Mouse (Mus musculus): ENCODE results near the gene Iqch. TPM values are rescaled to one million over a fixed set of nuclear protein-coding genes. Genes with fewer than 3 reads are reported as not detected.

Gene Iqch
- total and polyA plus RNA-seq, 3 experiments = 0.06 TPM; not detected in 2

DNA sequence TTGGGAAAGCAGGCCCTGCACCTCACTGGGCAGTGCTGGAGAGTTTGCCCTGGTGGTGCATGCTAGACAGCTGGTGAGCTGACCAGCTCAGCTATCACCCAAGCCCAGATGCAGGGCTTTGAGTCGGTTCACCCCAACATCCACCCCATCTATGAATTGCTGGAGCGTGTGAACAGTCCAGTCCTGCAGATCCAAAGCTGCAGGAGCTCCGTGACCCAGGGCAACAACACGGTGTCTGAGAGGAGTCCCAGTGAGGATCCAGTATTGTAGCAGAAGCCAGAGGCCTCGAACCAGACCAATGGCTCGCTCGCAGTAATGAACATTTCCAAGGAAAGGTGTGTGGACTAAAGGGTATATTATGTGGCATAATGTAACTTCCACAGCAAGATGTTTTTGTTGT is 61.0 kb downstream of the Iqch start:
- no peak overlapping the region for H3K9ac ChIP-seq (ENCODE audit: low read depth, low read length)
- TF ChIP-seq CTCF (IDR thresholded peaks at IDR 0.05) = no peak
- TF ChIP-seq POLR2A (IDR thresholded peaks at IDR 0.05; ENCODE audit: insufficient read depth, low read depth, low read length) = no peak
- TF ChIP-seq EP300 (IDR thresholded peaks at IDR 0.05; ENCODE audit: insufficient read depth, low read depth, low read length) = no peak
- H3K27ac ChIP-seq = no peak overlapping the region
- no peaks in the 10 kb centered on the region for H3K27me3 ChIP-seq (ENCODE audit: control insufficient read depth, insufficient read depth, low read length)
- 85% methylated on average over 7 of the region's 7 CpGs for WGBS
- H3K4me3 ChIP-seq = no peak overlapping the region
- H3K79me2 ChIP-seq (replicated peaks; ENCODE audit: control insufficient read depth, insufficient read depth, low read length) = no peaks in the 10 kb centered on the region
- no peaks in the 10 kb centered on the region for H3K36me3 ChIP-seq (ENCODE audit: control insufficient read depth, insufficient read depth, low read length)
- intact Hi-C loops (cut with DNase I) = no loop called here
- no peaks in the 10 kb centered on the region for H3K4me1 ChIP-seq (ENCODE audit: control insufficient read depth, insufficient read depth, low read length)
- DNase-seq = no peak

DNA sequence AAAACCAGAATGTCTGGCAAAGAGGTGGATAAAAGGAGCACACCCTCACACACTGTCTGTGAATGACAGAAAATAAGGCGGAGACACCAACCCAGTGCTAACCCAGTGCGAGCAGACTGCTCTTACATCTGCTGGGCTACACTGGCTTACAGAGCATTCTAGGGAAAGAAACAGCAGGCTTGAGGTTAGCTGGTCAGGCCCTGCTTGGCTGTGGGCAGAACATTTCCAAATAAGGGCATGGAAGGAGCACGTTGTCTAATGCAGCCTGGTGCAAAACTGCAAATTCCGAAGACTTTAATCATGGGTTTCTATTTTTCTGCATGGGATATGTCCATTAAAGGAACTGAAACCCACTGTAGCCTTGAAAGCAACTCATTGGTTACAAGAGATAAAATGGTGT is 64.8 kb downstream of the Iqch start:
- Histone ChIP-seq H3K27me3 (ENCODE audit: control insufficient read depth, insufficient read depth, low read length) (no peaks in the 10 kb centered on the region), H3K9ac (ENCODE audit: low read depth, low read length) (no peak overlapping the region), H3K36me3 (ENCODE audit: control insufficient read depth, insufficient read depth, low read length) (no peaks in the 10 kb centered on the region), H3K79me2 (replicated peaks; ENCODE audit: control insufficient read depth, insufficient read depth, low read length) (no peaks in the 10 kb centered on the region), H3K27ac (no peak overlapping the region), H3K4me3 (no peak overlapping the region), H3K4me1 (ENCODE audit: control insufficient read depth, insufficient read depth, low read length) (no peaks in the 10 kb centered on the region)
- intact Hi-C loops (cut with DNase I) = no loop called here
- no peak for TF ChIP-seq POLR2A (IDR thresholded peaks at IDR 0.05; ENCODE audit: insufficient read depth, low read depth, low read length)
- no peak for TF ChIP-seq CTCF (IDR thresholded peaks at IDR 0.05)
- TF ChIP-seq EP300 (IDR thresholded peaks at IDR 0.05; ENCODE audit: insufficient read depth, low read depth, low read length) = no peak
- 82% methylated on average over 4 of the region's 4 CpGs for WGBS
- no peak for DNase-seq

DNA sequence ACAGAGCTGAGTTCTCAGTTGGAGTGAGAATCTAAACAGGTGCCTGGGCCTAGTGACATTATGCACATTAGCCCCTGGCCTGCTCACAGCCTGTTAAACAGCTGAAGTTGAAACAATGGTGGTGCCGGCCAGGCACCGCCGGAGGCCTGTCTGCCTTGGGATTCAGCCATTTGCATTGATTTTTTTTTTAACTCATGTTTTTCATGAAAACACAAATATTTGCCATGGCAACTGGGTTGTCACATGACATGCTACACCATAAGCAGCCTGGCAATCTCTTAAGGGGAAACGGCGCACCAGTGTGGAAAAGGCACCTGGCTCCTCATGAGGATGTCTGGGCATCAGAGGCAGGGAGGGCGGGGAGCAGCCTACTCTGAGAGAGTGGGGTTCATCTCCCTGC is 67.3 kb downstream of the Iqch start:
- no peak for DNase-seq
- Histone ChIP-seq H3K27me3 (ENCODE audit: control insufficient read depth, insufficient read depth, low read length) (no peaks in the 10 kb centered on the region), H3K9ac (ENCODE audit: low read depth, low read length) (no peak overlapping the region), H3K27ac (no peak overlapping the region), H3K4me3 (no peak overlapping the region), H3K36me3 (ENCODE audit: control insufficient read depth, insufficient read depth, low read length) (no peaks in the 10 kb centered on the region), H3K4me1 (ENCODE audit: control insufficient read depth, insufficient read depth, low read length) (no peaks in the 10 kb centered on the region), H3K79me2 (replicated peaks; ENCODE audit: control insufficient read depth, insufficient read depth, low read length) (no peaks in the 10 kb centered on the region)
- intact Hi-C loops (cut with DNase I) = no loop called here
- TF ChIP-seq POLR2A (IDR thresholded peaks at IDR 0.05; ENCODE audit: insufficient read depth, low read depth, low read length) (no peak), EP300 (IDR thresholded peaks at IDR 0.05; ENCODE audit: insufficient read depth, low read depth, low read length) (no peak), CTCF (IDR thresholded peaks at IDR 0.05) (no peak)
- WGBS = 73% methylated on average over 6 of the region's 6 CpGs

DNA sequence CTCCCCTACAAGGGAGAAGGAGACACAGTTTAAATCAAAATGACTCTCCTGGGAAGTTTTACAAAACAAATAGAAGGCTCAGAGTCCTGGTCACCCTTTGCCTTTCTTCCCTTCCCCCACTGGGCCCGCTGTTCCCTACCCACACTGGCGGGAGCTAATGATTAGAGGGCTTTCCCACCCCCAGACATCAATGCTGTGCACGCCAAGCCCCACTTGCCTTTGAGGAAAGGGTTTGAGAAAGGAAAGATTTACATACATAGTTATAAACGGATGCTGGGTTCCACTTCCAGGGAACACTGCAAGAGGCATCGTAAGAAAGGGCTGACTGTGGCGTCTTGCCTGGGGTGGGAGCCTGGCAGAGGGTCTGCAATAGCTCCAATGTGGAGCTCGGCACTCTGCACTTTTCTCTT is 67.9 kb downstream of the Iqch start:
- intact Hi-C loops (cut with DNase I) = no loop called here
- TF ChIP-seq POLR2A (IDR thresholded peaks at IDR 0.05; ENCODE audit: insufficient read depth, low read depth, low read length) (no peak), EP300 (IDR thresholded peaks at IDR 0.05; ENCODE audit: insufficient read depth, low read depth, low read length) (no peak), CTCF (IDR thresholded peaks at IDR 0.05) (no peak)
- no peak overlapping the region for H3K27ac ChIP-seq
- WGBS = 74% methylated on average over 7 of the region's 7 CpGs
- no peaks in the 10 kb centered on the region for H3K27me3 ChIP-seq (ENCODE audit: control insufficient read depth, insufficient read depth, low read length)
- no peak for DNase-seq
- no peaks in the 10 kb centered on the region for H3K36me3 ChIP-seq (ENCODE audit: control insufficient read depth, insufficient read depth, low read length)
- H3K9ac ChIP-seq (ENCODE audit: low read depth, low read length) = no peak overlapping the region
- H3K4me3 ChIP-seq = no peak overlapping the region
- H3K79me2 ChIP-seq (replicated peaks; ENCODE audit: control insufficient read depth, insufficient read depth, low read length) = no peaks in the 10 kb centered on the region
- no peaks in the 10 kb centered on the region for H3K4me1 ChIP-seq (ENCODE audit: control insufficient read depth, insufficient read depth, low read length)

DNA sequence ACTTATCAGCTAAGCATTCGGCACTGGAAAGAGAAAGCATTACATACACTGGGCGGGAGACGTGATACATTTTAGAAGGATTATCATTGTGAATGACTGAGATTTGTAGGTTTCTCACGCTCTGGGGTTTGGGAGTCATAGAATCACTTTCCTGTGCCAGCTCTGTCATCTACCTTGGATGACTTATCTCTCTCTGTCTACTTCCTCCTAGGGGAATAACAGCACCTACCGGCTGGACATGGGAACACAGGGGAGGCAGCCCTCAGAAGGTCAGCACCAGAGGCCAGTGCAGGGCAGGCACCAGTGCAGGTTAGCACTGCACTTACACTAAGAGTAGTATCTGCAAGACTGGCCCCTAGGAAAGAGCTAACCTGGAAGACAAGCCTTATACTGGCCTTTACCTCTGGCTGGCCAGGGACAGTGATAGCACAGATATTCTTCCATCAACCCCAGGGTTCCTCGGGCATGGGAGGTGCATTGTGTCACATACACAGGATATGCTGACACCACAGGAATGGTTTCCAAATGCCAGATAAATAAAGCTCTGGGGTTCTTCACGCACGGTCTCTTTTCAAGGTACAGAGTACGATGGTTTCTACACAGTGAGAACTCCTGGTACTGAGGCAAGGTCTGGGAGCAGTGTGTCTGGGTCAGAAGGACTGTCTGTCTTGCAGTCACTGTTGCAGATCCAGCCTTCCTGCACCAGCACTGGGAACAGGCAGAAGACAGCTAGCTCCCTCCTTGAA is 69.2 kb downstream of the Iqch start:
- no peaks in the 10 kb centered on the region for H3K4me1 ChIP-seq (ENCODE audit: control insufficient read depth, insufficient read depth, low read length)
- H3K27me3 ChIP-seq (ENCODE audit: control insufficient read depth, insufficient read depth, low read length) = no peaks in the 10 kb centered on the region
- 50% methylated on average over 9 of the region's 9 CpGs for WGBS
- H3K4me3 ChIP-seq = no peak overlapping the region
- TF ChIP-seq CTCF (IDR thresholded peaks at IDR 0.05) (no peak), POLR2A (IDR thresholded peaks at IDR 0.05; ENCODE audit: insufficient read depth, low read depth, low read length) (no peak), EP300 (IDR thresholded peaks at IDR 0.05; ENCODE audit: insufficient read depth, low read depth, low read length) (no peak)
- H3K9ac ChIP-seq (ENCODE audit: low read depth, low read length) = no peak overlapping the region
- no peak overlapping the region for H3K27ac ChIP-seq
- no peaks in the 10 kb centered on the region for H3K79me2 ChIP-seq (replicated peaks; ENCODE audit: control insufficient read depth, insufficient read depth, low read length)
- DNase-seq = no peak
- H3K36me3 ChIP-seq (ENCODE audit: control insufficient read depth, insufficient read depth, low read length) = no peaks in the 10 kb centered on the region
- intact Hi-C loops (cut with DNase I) = no loop called here

DNA sequence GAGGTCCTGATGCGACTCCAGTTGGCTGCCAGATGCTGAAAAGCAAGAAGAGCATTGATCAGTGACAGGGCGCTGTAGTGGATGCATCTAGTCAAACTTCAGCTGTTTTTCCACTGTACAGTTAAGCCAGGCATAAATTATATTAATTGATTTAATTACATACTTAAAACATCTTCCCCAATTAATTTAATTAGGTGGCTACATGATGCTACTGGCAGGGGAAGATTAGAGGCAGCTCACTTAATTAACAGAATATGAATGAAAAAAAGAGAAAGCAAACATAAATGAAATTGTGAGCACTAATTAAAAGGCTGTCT is 78.4 kb downstream of the Iqch start:
- intact Hi-C loops (cut with DNase I) = no loop called here
- no peak overlapping the region for H3K9ac ChIP-seq (ENCODE audit: low read depth, low read length)
- DNase-seq = no peak
- no peaks in the 10 kb centered on the region for H3K4me1 ChIP-seq (ENCODE audit: control insufficient read depth, insufficient read depth, low read length)
- H3K36me3 ChIP-seq (ENCODE audit: control insufficient read depth, insufficient read depth, low read length) = no peaks in the 10 kb centered on the region
- no peak for TF ChIP-seq POLR2A (IDR thresholded peaks at IDR 0.05; ENCODE audit: insufficient read depth, low read depth, low read length)
- no peak for TF ChIP-seq CTCF (IDR thresholded peaks at IDR 0.05)
- no peak for TF ChIP-seq EP300 (IDR thresholded peaks at IDR 0.05; ENCODE audit: insufficient read depth, low read depth, low read length)
- H3K4me3 ChIP-seq = no peak overlapping the region
- no peaks in the 10 kb centered on the region for H3K27me3 ChIP-seq (ENCODE audit: control insufficient read depth, insufficient read depth, low read length)
- no peaks in the 10 kb centered on the region for H3K79me2 ChIP-seq (replicated peaks; ENCODE audit: control insufficient read depth, insufficient read depth, low read length)
- 87% methylated on average over 2 of the region's 2 CpGs for WGBS
- H3K27ac ChIP-seq = no peak overlapping the region

Data from heart, adult 2 months (tissue).